Mouse (Mus musculus) heart, embryonic 16.5 days (tissue): ENCODE data around the gene Hs1bp3. TPM values are rescaled to one million over a fixed set of nuclear protein-coding genes. Genes with fewer than 3 reads are reported as not detected.

ENCODE experiments used
- ATAC-seq: fragments of 200-750 bp; cut with Nextera tagmentation; replicated peaks from 2 replicates; pipeline ENCODE4 v1.8.0; 2017; ENCODE audit warnings: moderate number of reproducible peaks; ENCODE audit not compliant: insufficient read depth, low FRiP score; ENCODE audit errors: extremely low read depth
- H3K27ac ChIP-seq: fragments of 300-500 bp; sonication (generic); 2 replicates; pipeline ENCODE4 v1.5.1; 2014; ENCODE audit warnings: mild to moderate bottlenecking, low read length, control low read depth, moderate library complexity
- H3K27me3 ChIP-seq: fragments of 300-500 bp; sonication (generic); 2 replicates; pipeline ENCODE4 v1.6.1; 2014; ENCODE audit warnings: low read length, mixed read lengths; ENCODE audit not compliant: control insufficient read depth, insufficient read depth
- H3K36me3 ChIP-seq: fragments of 300-500 bp; sonication (generic); 2 replicates; pipeline ENCODE4 v1.6.1; 2014; ENCODE audit not compliant: control insufficient read depth, insufficient read depth
- H3K4me1 ChIP-seq: fragments of 300-500 bp; sonication (generic); 2 replicates; pipeline ENCODE4 v1.6.1; 2014; ENCODE audit warnings: low read length, mixed read lengths; ENCODE audit not compliant: control insufficient read depth, insufficient read depth
- H3K4me2 ChIP-seq: fragments of 300-500 bp; sonication (generic); 2 replicates; pipeline ENCODE4 v1.6.1; 2014; ENCODE audit warnings: low read depth, mild to moderate bottlenecking, control low read depth, low read length
- H3K4me3 ChIP-seq: fragments of 300-500 bp; sonication (generic); 2 replicates; pipeline ENCODE4 v1.5.1; 2014; ENCODE audit warnings: mild to moderate bottlenecking, control low read depth, low read length
- H3K9ac ChIP-seq: fragments of 300-500 bp; sonication (generic); 2 replicates; pipeline ENCODE4 v1.6.1; 2014; ENCODE audit warnings: low read length, control low read depth
- H3K9me3 ChIP-seq: fragments of 300-500 bp; sonication (generic); replicated peaks from 2 replicates; pipeline ENCODE4 v1.6.1; 2016; ENCODE audit warnings: low read length; ENCODE audit not compliant: control insufficient read depth
- WGBS: fragments of 180-500 bp; shearing (Covaris S2); extraction: QIAGEN DNeasy Blood & Tissue Kit; methylation state at CpG from one replicate; pipeline ENCODE4 v1.1.7; 2014; 5-methylcytosine and 5-hydroxymethylcytosine counted together
- polyA plus RNA-seq: library from polyadenylated mRNA; unstranded; fragments of >200 nt; fragmentation: Nextera tagmentation; extraction: Ambion mirVana; gene quantifications from 2 replicates; pipeline ENCODE4 v1.2.1, GENCODE M21; 2015

Gene Hs1bp3
- polyA plus RNA-seq, result 15.1 and 16.5 TPM in 2 replicates

DNA sequence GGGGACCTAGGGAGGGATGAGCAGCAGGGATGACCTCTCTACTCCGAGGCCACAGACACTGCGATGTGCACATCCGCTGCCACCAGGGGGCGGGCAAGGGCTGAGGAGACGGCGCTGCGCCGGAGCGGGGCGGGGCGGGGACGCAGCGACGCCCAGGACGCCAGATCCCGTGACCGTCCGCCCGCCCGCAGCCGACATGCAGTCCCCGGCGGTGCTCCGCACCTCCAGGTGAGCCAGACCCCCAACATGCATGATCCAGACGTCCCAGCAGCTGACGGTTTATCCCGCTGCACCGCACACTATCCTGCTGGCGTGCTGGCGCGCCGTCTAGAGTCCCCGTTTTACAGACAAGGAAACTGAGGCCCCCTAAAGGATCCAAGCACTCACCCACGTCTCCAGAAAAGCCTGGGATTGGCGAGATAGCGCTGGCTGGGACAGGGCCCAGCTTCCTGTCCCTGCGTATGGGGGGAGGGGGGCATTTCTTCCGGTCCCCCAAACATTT is at the start of gene Hs1bp3:
Gene Hs1bp3 (plus strand): TSS at position 163 of the 502 bp plus-strand sequence.
- peak within 1 kb of the TSS; percentile 72 for H3K9ac ChIP-seq
- ATAC-seq, result peak; percentile 87
- H3K4me1 ChIP-seq, result peaks cover 6% of the 10 kb centered on the region
- peaks cover 11% of the 10 kb centered on the region for H3K27me3 ChIP-seq
- H3K9me3 ChIP-seq, result no peaks in the 10 kb centered on the region
- 0 out of 2 replicates have a peak, but pooled peaks cover 5% of the 10 kb centered on the region for H3K36me3 ChIP-seq
- no peak within 1 kb of the TSS for H3K27ac ChIP-seq
- under 1% methylated on average over 38 of the region's 38 CpGs for WGBS
- peak within 1 kb of the TSS; percentile 95 for H3K4me2 ChIP-seq
- H3K4me3 ChIP-seq, result peak within 1 kb of the TSS; percentile 63

DNA sequence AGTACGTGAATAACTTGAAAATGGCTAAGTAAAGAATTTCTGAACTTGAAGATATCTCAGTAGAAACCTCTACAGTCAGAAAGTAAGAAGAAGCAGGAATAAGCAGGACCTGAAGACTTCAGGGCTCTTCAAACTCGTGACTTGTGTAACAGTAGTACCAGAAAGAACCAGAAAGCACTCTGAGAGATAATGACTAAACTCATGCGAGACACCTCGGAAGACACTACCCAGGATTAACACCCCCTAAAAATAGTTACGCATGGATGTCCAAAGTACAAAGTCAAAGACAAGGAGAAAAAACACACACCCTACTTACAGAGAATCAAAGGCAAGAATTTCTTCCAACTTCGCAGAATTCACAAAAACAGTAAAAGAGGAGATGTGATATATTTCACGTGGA is 46.9 kb upstream of the Hs1bp3 start:
- no peaks in the 10 kb centered on the region for H3K9me3 ChIP-seq
- no peak overlapping the region for H3K9ac ChIP-seq
- H3K36me3 ChIP-seq, result 0 out of 2 replicates have a peak, but pooled peaks cover 2% of the 10 kb centered on the region
- no peaks in the 10 kb centered on the region for H3K27me3 ChIP-seq
- no peak for ATAC-seq
- no peak overlapping the region for H3K4me3 ChIP-seq
- WGBS, result 63% methylated on average over 7 of the region's 7 CpGs
- 0 out of 2 replicates have a peak, but pooled peaks cover 2% of the 10 kb centered on the region for H3K4me1 ChIP-seq
- peak overlapping the region; percentile 18; the same call in 1 of the 2 replicates for H3K27ac ChIP-seq
- H3K4me2 ChIP-seq, result no peak overlapping the region

DNA sequence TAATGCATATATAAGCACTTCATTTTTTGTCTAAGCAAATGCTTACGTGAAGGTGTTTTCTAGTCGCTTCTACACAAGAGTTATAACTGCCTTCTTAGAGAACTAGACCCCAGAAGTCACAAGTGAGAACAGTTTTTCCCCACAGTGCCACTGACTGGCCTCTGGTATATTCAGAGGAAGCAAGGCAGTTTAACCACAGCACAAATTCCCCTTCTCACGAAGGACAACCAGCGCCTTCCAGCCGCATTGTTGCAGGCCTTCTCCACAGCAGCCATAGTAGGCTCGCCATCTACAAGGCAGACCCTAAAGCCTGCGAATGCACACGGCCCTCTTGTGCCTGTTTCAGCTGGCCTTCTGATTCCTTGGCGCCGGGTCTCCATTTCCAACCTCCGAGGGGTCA is 43.6 kb upstream of the Hs1bp3 start:
- Histone ChIP-seq H3K27ac (no peak overlapping the region), H3K4me2 (no peak overlapping the region), H3K9ac (no peak overlapping the region), H3K9me3 (no peaks in the 10 kb centered on the region), H3K4me3 (no peak overlapping the region), H3K36me3 (0 out of 2 replicates have a peak, but pooled peaks cover 2% of the 10 kb centered on the region), H3K4me1 (peaks cover 6% of the 10 kb centered on the region), H3K27me3 (no peaks in the 10 kb centered on the region)
- ATAC-seq, result no peak
- WGBS, result 91% methylated on average over 11 of the region's 11 CpGs

DNA sequence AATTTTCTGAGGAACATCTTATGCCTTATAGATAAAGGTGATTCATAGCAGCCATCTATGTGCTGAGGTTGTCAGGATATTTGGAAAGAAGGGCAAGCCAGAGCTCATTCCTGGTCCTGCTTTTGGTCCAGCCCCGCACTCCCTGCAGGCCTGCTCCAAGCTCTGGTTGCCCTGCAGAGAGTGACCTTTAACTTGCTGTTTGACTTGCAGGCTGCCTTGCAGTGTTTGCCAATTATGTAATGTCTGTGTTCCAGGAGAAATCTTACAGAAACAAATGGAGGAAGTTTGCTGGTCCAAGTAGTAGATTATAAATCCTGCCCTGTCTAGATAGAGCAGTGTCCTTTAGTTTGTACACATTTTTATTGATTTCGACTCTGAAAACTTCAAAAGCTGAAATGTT is 41.8 kb upstream of the Hs1bp3 start:
- Histone ChIP-seq H3K4me2 (no peak overlapping the region), H3K4me3 (no peak overlapping the region), H3K9me3 (no peaks in the 10 kb centered on the region), H3K36me3 (0 out of 2 replicates have a peak, but pooled peaks cover 2% of the 10 kb centered on the region), H3K27ac (no peak overlapping the region), H3K9ac (no peak overlapping the region), H3K27me3 (no peaks in the 10 kb centered on the region), H3K4me1 (peaks cover 6% of the 10 kb centered on the region)
- ATAC-seq, result no peak
- 65% methylated on average over 2 of the region's 2 CpGs for WGBS

DNA sequence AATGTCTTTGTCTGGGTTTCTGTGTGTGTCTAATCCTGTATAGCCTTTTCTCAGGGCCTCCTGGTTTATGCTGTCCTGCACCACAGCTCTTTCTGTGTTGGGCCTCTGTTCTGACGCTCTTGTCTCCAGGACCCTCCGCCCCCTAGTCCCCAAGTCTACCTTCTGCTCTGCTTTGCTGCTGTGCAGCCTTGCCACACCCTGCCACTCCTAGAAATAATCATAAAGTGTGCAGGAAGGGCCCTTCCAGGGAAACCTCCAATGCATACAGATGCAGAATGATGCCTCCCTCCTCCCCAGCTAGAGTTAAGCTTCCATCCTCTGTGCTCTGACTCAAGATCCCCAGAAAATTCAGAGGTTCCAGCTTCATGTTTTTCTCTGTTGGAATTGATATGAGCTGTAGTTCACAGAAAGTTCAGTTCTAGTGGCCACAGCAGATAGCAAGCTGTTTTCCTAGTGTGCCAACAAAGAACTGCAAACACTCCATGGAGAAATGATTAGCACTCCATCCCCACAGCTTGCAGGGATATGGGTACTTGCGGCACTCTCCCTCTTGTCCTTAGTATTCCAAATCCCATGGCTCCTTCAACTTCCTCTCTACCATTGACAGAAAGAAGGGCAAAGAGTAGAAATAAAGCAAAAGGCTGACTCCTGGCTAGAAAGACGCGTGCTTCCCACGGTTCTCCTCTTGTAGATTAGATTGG is 39.6 kb upstream of the Hs1bp3 start:
- H3K4me2 ChIP-seq, result no peak overlapping the region
- ATAC-seq, result no peak
- no peak overlapping the region for H3K4me3 ChIP-seq
- peaks cover 7% of the 10 kb centered on the region for H3K4me1 ChIP-seq
- no peak overlapping the region for H3K9ac ChIP-seq
- WGBS, result 60% methylated on average over 6 of the region's 6 CpGs
- H3K27ac ChIP-seq, result no peak overlapping the region
- H3K9me3 ChIP-seq, result no peaks in the 10 kb centered on the region
- H3K36me3 ChIP-seq, result 0 out of 2 replicates have a peak, but pooled peaks cover under 1% of the 10 kb centered on the region
- H3K27me3 ChIP-seq, result no peaks in the 10 kb centered on the region

DNA sequence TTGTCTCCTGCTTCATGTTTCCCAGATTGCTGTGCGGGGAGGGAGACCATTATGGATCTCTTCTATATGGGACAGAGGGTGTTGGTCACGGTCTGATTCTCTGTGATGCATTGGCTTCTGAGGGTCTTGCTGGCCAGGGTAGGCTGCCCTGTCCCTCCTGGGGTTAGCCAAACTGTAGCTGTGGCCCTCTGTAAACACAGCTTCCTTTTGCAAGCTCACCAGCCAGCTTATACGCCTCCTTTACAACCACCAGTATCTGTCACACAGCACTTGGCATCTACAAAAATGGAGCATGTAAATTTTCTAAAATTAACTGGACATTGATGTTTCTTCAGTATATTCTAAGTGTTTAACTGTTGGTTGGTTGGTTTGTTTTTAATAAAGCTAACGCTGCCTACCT is 37.8 kb upstream of the Hs1bp3 start:
- no peak overlapping the region for H3K4me2 ChIP-seq
- H3K9ac ChIP-seq, result no peak overlapping the region
- H3K27ac ChIP-seq, result no peak overlapping the region
- no peaks in the 10 kb centered on the region for H3K27me3 ChIP-seq
- no peaks in the 10 kb centered on the region for H3K9me3 ChIP-seq
- no peak overlapping the region for H3K4me3 ChIP-seq
- no peak for ATAC-seq
- H3K36me3 ChIP-seq, result no peaks in the 10 kb centered on the region
- WGBS, result 90% methylated on average over 4 of the region's 4 CpGs
- H3K4me1 ChIP-seq, result peaks cover 15% of the 10 kb centered on the region

- whole genome bisulfite sequencing, result 74% methylated on average over 15 of the region's 15 CpGs
- H3K27ac ChIP-seq, result no peak overlapping the region
- ATAC-seq, result peak; percentile 61
- H3K27me3 ChIP-seq, result no peaks in the 10 kb centered on the region
- H3K4me2 ChIP-seq, result no peak overlapping the region
- H3K9me3 ChIP-seq, result no peaks in the 10 kb centered on the region
- peaks cover 10% of the 10 kb centered on the region for H3K36me3 ChIP-seq
- H3K4me1 ChIP-seq, result peaks cover 9% of the 10 kb centered on the region
- no peak overlapping the region for H3K4me3 ChIP-seq
- H3K9ac ChIP-seq, result no peak overlapping the region
Observed at GRCm38 (mm10) chr12:8281225-8282017, 31.8 kb upstream of the Hs1bp3 start.

DNA sequence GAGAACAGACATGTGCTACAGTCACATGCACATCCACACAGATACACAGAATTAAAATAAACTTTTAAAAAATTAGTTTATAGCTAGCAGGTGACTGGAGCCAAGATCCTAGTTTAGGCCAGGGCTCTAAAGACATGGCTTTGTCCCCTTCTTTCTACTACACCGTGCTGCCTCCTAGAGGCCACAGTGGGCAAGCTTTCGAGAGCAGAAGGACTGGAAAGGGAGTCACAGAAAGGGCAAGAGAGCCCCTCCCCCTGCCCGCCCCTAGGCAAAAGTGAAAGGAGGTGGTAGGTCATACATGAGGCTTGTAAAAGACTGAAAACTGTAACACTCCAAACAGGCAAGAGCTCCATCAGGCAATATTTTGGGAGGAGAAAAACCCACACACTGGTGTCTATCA is 25.3 kb upstream of the Hs1bp3 start:
- no peak overlapping the region for H3K4me2 ChIP-seq
- no peak for ATAC-seq
- H3K36me3 ChIP-seq, result peaks cover 8% of the 10 kb centered on the region
- no peaks in the 10 kb centered on the region for H3K4me1 ChIP-seq
- WGBS, result 59% methylated on average over 3 of the region's 3 CpGs
- H3K9ac ChIP-seq, result no peak overlapping the region
- H3K27me3 ChIP-seq, result no peaks in the 10 kb centered on the region
- no peak overlapping the region for H3K4me3 ChIP-seq
- H3K27ac ChIP-seq, result no peak overlapping the region
- no peaks in the 10 kb centered on the region for H3K9me3 ChIP-seq

GRCm38 (mm10) chr12:8289099-8289498 is 24.1 kb upstream of the Hs1bp3 start:
- no peak for ATAC-seq
- Histone ChIP-seq H3K36me3 (peaks cover 3% of the 10 kb centered on the region), H3K9ac (no peak overlapping the region), H3K4me3 (no peak overlapping the region), H3K9me3 (no peaks in the 10 kb centered on the region), H3K4me2 (no peak overlapping the region), H3K4me1 (no peaks in the 10 kb centered on the region), H3K27ac (no peak overlapping the region), H3K27me3 (no peaks in the 10 kb centered on the region)
- 87% methylated on average over 6 of the region's 6 CpGs for WGBS
